Mouse (Mus musculus) limb, embryonic 15.5 days (tissue): ENCODE measurements around the gene Slc9a1. TPM values are rescaled to one million over a fixed set of nuclear protein-coding genes. Genes with fewer than 3 reads are reported as not detected.

Experiments used
- ATAC-seq: fragments of 200-750 bp; cut with Nextera tagmentation; 2 replicates; pipeline ENCODE4 v1.8.0; 2017; ENCODE audit warnings: low read depth, moderate TSS enrichment; ENCODE audit not compliant: insufficient number of reproducible peaks, low FRiP score, low TSS enrichment
- H3K27ac ChIP-seq: fragments of 300-500 bp; sonication (generic); 2 replicates; pipeline ENCODE4 v1.5.1; 2015; ENCODE audit warnings: moderate library complexity, mild to moderate bottlenecking, inconsistent platforms
- H3K27me3 ChIP-seq: fragments of 300-500 bp; sonication (generic); 2 replicates; pipeline ENCODE4 v1.6.1; 2015; ENCODE audit warnings: inconsistent platforms
- H3K36me3 ChIP-seq: fragments of 300-500 bp; sonication (generic); 2 replicates; pipeline ENCODE4 v1.6.1; 2015; ENCODE audit warnings: inconsistent platforms
- H3K4me1 ChIP-seq: fragments of 300-500 bp; sonication (generic); 2 replicates; pipeline ENCODE4 v1.6.1; 2015; ENCODE audit warnings: inconsistent platforms
- H3K4me2 ChIP-seq: fragments of 300-500 bp; sonication (generic); 2 replicates; pipeline ENCODE4 v1.6.1; 2015; ENCODE audit warnings: mild to moderate bottlenecking, inconsistent platforms
- H3K4me3 ChIP-seq: fragments of 300-500 bp; sonication (generic); 2 replicates; pipeline ENCODE4 v1.5.1; 2015; ENCODE audit warnings: mild to moderate bottlenecking, inconsistent platforms
- H3K9ac ChIP-seq: fragments of 300-500 bp; sonication (generic); 2 replicates; pipeline ENCODE4 v1.6.1; 2015; ENCODE audit warnings: inconsistent platforms
- H3K9me3 ChIP-seq: fragments of 300-500 bp; sonication (generic); 2 replicates; pipeline ENCODE4 v1.6.1; 2016; ENCODE audit warnings: inconsistent platforms
- WGBS: fragments of 180-500 bp; shearing (Covaris S2); methylation state at CpG from one replicate; pipeline ENCODE4 v1.1.7; 2015; 5-methylcytosine and 5-hydroxymethylcytosine counted together
- polyA plus RNA-seq: library from polyadenylated mRNA; unstranded; fragments of >200 nt; fragmentation: Nextera tagmentation; extraction: Ambion mirVana; gene quantifications from 2 replicates; pipeline ENCODE4 v1.2.1, GENCODE M21; 2015

Gene Slc9a1
- 10.1 and 10.9 TPM in 2 replicates for polyA plus RNA-seq

DNA sequence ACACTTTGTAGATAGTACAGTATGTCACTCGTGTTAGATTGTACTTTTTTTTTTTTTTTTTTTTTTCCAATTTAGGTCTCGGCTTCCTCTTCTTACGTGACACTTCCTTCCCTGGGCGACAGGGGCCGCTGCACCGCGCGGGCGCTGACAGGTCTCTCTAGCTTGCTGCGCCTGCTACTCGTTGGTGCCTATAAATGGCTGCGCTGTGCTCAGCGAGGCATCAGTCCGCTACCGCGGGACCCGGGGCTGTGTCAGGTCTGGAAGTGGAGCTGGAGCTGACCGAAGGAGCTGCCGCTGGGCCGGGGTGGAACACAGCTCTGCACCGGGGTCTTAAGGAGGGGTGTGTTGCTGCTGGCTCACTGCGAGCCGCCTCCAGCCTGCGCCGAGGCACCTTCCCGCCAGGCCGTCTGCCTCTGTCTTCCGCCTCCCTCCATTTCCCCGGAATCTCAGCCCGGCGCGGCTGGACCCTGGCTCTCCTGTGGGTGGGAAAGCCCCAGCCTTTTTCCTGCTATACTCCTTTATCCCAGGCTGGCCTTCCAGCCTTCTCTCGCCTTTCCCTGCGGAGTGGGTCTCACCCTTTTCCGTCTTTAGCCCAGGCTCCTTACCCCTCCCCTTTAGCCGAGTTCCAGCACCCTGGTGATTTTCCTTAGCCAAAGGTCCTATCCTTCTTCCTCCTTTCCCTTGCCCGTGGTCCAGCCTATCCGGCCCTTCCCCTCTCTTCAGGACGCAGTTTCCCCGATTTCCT, at the start of gene Slc9a1:
Slc9a1 (plus strand) TSS at position 154 of the 745 bp plus-strand sequence.
- peak within 1 kb of the TSS; percentile 76 for H3K4me3 ChIP-seq
- peak within 1 kb of the TSS; percentile 70 for H3K9ac ChIP-seq
- WGBS = under 1% methylated on average over 37 of the region's 40 CpGs

DNA sequence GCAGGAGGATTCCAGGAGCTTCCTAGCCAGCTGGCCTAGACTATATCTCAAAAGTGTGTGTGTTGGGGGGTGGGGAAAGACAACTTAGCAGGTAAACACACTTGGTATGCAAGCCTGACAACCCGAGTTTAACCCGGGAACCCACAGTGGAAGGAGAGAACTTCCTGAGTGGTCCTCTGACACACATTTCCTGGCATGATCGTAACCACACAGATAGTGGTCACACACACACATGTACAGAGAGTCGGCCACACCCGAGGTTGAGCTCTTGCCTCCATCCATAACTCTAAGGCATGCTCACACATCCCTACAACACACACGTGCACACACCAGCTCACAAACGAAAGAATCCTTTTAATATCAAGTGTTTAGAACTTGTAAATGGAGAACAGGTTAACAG, 41.4 kb upstream of the Slc9a1 start:
- WGBS = 74% methylated on average over 7 of the region's 7 CpGs
- no peak overlapping the region for H3K27ac ChIP-seq
- peaks cover 2% of the 10 kb centered on the region; the same call in 1 of the 2 replicates for H3K36me3 ChIP-seq
- H3K9ac ChIP-seq = no peak overlapping the region
- H3K4me3 ChIP-seq = no peak overlapping the region
- no peaks in the 10 kb centered on the region for H3K27me3 ChIP-seq
- ATAC-seq = no peak
- no peak overlapping the region for H3K4me2 ChIP-seq
- no peaks in the 10 kb centered on the region for H3K9me3 ChIP-seq
- peaks cover 6% of the 10 kb centered on the region; the same call in 1 of the 2 replicates for H3K4me1 ChIP-seq

More for the DNA sequence above, at the start of gene Slc9a1:
- peak within 1 kb of the TSS; percentile 55 for H3K4me2 ChIP-seq
- peak within 1 kb of the TSS; percentile 88 for H3K27ac ChIP-seq
- peaks cover 41% of the 10 kb centered on the region for H3K4me1 ChIP-seq
- no peaks in the 10 kb centered on the region for H3K27me3 ChIP-seq
- no peaks in the 10 kb centered on the region for H3K9me3 ChIP-seq
- ATAC-seq = peak; percentile 89
- peaks cover 2% of the 10 kb centered on the region; the same call in 1 of the 2 replicates for H3K36me3 ChIP-seq

DNA sequence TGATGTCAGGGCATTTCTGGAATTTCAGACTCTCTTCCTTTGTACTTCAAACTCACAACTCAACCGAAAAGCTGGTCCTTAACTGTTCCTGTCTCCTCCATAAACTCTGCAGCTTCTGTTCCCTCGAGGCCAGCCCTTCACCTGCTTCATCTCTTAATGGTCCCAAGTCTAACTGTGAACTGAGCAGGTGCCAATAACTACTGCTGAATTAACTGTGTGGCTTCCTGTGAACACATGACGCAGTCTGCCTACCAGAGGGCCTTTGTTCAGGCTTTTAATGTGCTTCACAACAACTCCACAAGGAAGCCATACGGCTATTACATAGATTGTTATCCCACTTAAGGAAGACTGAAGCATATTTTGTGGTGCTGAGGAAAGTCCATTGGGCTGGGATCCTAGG, 39.2 kb upstream of the Slc9a1 start:
- 58% methylated on average over 4 of the region's 4 CpGs for WGBS

DNA sequence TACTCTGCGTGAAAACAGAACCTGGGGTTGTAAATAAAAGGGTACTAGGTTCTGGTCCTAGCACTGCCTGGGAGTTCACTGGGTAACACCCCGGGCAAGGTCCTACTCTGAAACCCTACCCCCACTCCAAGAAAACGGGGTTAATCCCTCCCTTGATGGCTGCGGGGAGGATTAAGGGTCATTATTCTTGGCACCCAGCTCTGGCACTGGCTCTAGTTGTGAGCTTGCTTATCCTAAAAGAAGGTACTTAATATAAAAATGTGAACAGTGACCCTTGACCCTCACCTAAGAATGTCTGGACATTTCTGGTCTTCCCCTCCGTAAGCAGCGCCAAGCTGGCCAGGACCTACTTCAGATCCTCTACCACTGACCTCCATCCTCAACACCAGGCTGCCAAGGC, 36.2 kb upstream of the Slc9a1 start:
- no peak overlapping the region for H3K9ac ChIP-seq

More for the DNA sequence above, 39.2 kb upstream of the Slc9a1 start:
- no peak overlapping the region for H3K4me3 ChIP-seq
- H3K4me1 ChIP-seq = peaks cover 6% of the 10 kb centered on the region; the same call in 1 of the 2 replicates
- H3K9ac ChIP-seq = no peak overlapping the region
- no peak for ATAC-seq
- H3K27ac ChIP-seq = no peak overlapping the region
- no peaks in the 10 kb centered on the region for H3K36me3 ChIP-seq
- no peaks in the 10 kb centered on the region for H3K27me3 ChIP-seq
- no peak overlapping the region for H3K4me2 ChIP-seq
- no peaks in the 10 kb centered on the region for H3K9me3 ChIP-seq

DNA sequence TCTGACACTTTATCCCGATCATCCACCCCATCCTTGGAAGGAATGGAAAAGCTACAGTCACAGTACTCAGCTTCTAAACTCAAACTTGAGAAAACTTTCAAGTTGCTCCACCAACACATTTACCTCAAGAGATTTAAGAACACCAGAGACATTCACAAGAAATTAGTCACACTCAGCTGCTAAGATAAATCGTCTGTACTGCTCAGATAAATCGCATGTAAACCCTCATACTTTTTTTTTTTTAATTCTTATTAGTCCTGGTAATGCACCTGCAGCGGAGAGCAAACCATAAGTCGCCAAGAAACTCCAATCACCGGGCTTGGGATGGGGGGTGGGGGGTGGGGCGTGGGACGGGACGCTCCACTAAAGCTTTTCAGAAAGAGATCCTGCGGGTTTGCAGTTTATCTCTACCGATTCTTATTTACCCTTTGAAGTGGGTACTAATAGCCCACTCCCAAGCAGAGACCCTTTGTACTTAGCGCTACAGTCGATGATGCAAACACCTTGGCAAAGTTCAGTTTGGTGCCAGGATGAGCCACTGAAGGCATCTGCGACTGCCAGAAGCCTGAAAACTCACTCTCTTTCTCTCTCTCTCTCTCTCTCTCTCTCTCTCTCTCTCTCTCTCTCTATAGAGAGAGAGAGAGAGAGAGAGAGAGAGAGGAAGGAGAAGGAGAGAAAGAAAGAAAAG, 31.5 kb upstream of the Slc9a1 start:
- Histone ChIP-seq H3K27ac (no peak overlapping the region), H3K36me3 (no peaks in the 10 kb centered on the region), H3K4me1 (peaks cover 15% of the 10 kb centered on the region), H3K4me2 (peak overlapping the region; percentile 76), H3K4me3 (peak overlapping the region; percentile 91), H3K9ac (peak overlapping the region; percentile 84; the same call in 1 of the 2 replicates), H3K27me3 (0 out of 2 replicates have a peak, but pooled peaks cover 2% of the 10 kb centered on the region), H3K9me3 (no peaks in the 10 kb centered on the region)
- 13% methylated on average over 14 of the region's 14 CpGs for WGBS
- ATAC-seq = no peak

More for the DNA sequence above, 36.2 kb upstream of the Slc9a1 start:
- Histone ChIP-seq H3K4me1 (peaks cover 11% of the 10 kb centered on the region), H3K4me3 (no peak overlapping the region), H3K9me3 (no peaks in the 10 kb centered on the region), H3K27ac (no peak overlapping the region), H3K4me2 (no peak overlapping the region), H3K36me3 (no peaks in the 10 kb centered on the region), H3K27me3 (no peaks in the 10 kb centered on the region)
- WGBS = 56% methylated on average over 6 of the region's 6 CpGs
- no peak for ATAC-seq

DNA sequence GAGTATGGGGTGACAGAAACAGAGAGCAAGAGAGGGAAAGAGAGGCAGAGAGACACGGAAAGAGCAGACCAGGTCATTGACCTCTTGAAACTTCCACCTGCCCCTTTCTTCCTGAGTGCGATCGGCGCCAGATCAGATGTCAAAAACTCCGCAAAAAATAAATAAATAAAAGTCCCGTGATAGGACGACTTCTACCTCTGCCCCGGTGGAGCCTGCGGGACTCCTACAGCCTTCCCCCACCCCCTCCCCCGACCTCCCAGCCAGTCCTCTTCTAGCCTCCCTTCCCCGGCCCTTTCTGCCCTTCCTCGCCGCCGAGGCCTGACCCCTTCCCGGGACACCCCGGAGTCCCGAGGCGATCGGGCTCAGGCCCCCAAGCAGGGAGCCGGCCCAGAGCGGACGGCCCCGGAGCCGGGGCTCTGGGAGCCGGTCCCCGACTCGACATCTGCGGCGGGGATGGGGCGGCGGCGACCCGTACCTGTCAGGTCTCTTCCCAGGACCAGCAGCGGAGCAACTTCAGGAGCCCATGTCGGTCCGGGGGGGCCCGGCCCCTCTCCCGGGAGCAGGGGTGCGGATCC, 30.9 kb upstream of the Slc9a1 start:
- Histone ChIP-seq H3K36me3 (no peaks in the 10 kb centered on the region), H3K27me3 (0 out of 2 replicates have a peak, but pooled peaks cover 3% of the 10 kb centered on the region), H3K27ac (peak overlapping the region; percentile 75), H3K4me3 (peak overlapping the region; percentile 91), H3K9me3 (no peaks in the 10 kb centered on the region), H3K4me1 (peaks cover 15% of the 10 kb centered on the region), H3K4me2 (peak overlapping the region; percentile 76), H3K9ac (peak overlapping the region; percentile 84)
- ATAC-seq = 0 out of 2 replicates have a peak, but pooled peaks have one; percentile 7
- WGBS = under 1% methylated on average over 39 of the region's 39 CpGs

DNA sequence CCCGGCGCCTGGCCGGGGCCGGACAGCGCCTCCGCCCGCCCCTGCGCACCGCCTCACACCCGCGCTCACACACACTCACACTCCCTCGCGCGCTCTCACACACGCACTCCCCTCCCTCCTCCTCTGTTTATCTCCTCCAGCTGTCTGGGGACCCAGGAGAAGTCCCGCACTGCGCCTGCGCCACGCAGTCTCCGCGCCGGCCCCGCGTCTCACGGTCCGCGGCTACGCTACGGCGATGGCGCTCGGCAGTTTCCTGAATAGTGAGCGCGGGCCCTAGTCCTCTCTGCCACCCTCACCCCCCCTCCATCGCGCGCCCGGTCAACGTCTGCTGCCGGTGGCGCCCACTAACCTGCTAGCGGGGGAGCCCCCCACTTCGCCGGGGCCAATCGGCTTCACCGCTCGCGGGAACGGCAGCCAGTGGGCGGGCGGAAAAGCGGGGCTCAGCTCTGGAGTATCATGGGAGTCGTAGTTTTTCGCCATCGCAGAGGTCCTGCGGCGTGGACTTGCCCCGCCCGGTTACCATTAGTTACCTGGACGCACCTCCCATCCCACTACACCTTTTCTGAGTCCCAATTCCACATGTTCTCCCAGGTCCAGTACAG, 30.3 kb upstream of the Slc9a1 start:
- Histone ChIP-seq H3K27ac (peak overlapping the region; percentile 75), H3K27me3 (0 out of 2 replicates have a peak, but pooled peaks cover 3% of the 10 kb centered on the region), H3K36me3 (no peaks in the 10 kb centered on the region), H3K9ac (peak overlapping the region; percentile 84), H3K4me1 (peaks cover 15% of the 10 kb centered on the region), H3K9me3 (no peaks in the 10 kb centered on the region), H3K4me3 (peak overlapping the region; percentile 91), H3K4me2 (peak overlapping the region; percentile 76)
- under 1% methylated on average over 54 of the region's 60 CpGs for whole genome bisulfite sequencing
- ATAC-seq = peak; percentile 95

DNA sequence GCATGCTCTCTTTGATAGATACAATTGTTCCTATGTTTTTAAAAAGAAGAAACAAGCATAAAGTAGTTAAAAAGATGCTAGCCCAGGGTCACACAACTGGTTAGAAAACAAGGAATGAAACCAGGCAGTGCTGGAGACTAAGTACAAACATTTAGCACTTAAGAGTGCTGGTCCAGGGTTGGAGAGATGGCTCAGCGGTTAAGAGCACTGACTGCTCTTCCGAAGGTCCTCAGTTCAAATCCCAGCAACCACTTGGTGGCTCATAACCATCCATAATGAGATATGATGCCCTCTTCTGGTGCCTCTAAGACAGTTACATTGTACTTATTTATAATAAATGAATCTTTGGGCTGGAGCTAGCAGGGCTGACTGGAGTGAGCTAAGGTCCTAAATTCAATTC, 29.3 kb upstream of the Slc9a1 start:
- peaks cover 15% of the 10 kb centered on the region for H3K4me1 ChIP-seq
- 0 out of 2 replicates have a peak, but pooled peaks cover 3% of the 10 kb centered on the region for H3K27me3 ChIP-seq
- H3K9ac ChIP-seq = no peak overlapping the region
- ATAC-seq = no peak
- WGBS = 87% methylated on average over 2 of the region's 2 CpGs
- H3K4me2 ChIP-seq = no peak overlapping the region
- H3K4me3 ChIP-seq = no peak overlapping the region
- no peaks in the 10 kb centered on the region for H3K36me3 ChIP-seq
- no peak overlapping the region for H3K27ac ChIP-seq
- H3K9me3 ChIP-seq = no peaks in the 10 kb centered on the region

DNA sequence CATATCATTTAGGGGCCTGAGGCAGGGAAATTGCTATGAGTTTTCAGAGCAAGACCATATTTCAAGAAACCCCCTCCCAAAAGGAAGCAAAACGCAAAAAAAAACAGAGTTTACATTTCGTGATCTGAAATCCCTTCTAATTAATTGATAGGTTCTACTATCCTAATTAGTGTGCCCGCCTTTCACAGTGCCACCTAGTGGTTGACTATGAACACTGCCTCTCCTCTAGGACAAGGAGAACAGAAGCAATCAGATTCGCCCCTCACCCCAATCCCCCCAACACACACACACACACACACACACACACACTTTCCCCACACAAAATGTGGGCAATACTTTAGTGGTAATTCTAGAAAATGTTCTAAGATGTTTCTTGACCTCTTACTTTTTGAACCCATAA, 25.4 kb upstream of the Slc9a1 start:
- Histone ChIP-seq H3K27ac (no peak overlapping the region), H3K4me1 (peaks cover 4% of the 10 kb centered on the region; the same call in 1 of the 2 replicates), H3K36me3 (no peaks in the 10 kb centered on the region), H3K9ac (no peak overlapping the region), H3K4me2 (no peak overlapping the region), H3K4me3 (no peak overlapping the region), H3K9me3 (no peaks in the 10 kb centered on the region), H3K27me3 (0 out of 2 replicates have a peak, but pooled peaks cover 3% of the 10 kb centered on the region)
- WGBS = 5% methylated on average over 4 of the region's 4 CpGs
- ATAC-seq = no peak

DNA sequence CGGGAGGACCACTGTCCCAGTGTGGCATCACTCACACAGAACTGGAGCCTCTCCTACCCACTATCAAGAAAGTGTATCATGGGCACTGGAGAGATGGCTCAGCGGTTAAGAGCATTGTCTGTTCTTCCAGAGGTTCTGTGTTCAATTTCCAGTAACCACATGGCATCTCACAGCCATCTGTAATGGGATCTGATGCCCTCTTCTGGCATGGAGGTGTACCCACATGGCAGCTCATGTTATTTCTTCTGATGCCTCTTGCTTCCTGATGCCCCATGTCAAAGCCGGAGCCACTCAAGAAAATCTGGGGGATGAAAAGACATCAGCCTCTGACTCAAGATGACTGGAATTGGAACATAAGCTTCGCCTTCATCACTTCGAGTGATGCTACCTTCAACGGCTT, 23.8 kb upstream of the Slc9a1 start:
- ATAC-seq = no peak
- WGBS = 84% methylated on average over 6 of the region's 6 CpGs
- H3K9me3 ChIP-seq = no peaks in the 10 kb centered on the region

DNA sequence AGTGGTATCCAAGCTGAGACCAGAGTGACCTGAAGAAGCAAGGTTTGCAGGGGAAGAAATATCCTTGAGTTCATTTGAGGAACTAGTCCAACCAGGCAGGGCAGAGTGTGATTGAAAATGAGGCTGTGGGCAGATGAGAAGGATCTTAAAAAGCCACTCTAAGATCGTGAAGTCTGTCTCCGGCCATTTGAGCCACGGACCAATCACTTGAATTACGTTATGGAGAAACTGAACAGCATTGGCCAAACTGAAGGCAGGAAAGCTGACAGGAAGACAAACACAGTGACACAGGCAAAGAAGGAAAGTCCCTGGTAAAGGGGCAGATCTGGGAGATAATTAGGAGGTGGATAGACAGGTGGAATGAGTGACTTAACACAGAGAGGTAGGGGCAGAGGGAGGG, 22.9 kb upstream of the Slc9a1 start:
- Histone ChIP-seq H3K4me2 (no peak overlapping the region), H3K4me1 (no peaks in the 10 kb centered on the region), H3K36me3 (no peaks in the 10 kb centered on the region), H3K27ac (no peak overlapping the region), H3K27me3 (0 out of 2 replicates have a peak, but pooled peaks cover 3% of the 10 kb centered on the region), H3K9me3 (no peaks in the 10 kb centered on the region), H3K4me3 (no peak overlapping the region), H3K9ac (no peak overlapping the region)
- ATAC-seq = no peak
- 68% methylated on average over 4 of the region's 4 CpGs for WGBS

More for the DNA sequence above, 23.8 kb upstream of the Slc9a1 start:
- Histone ChIP-seq H3K27me3 (0 out of 2 replicates have a peak, but pooled peaks cover 3% of the 10 kb centered on the region), H3K4me1 (no peaks in the 10 kb centered on the region), H3K9ac (no peak overlapping the region), H3K4me3 (no peak overlapping the region), H3K4me2 (no peak overlapping the region), H3K36me3 (no peaks in the 10 kb centered on the region), H3K27ac (no peak overlapping the region)
